Mouse (Mus musculus): ENCODE data around the gene Lman1l.

Gene Lman1l

DNA sequence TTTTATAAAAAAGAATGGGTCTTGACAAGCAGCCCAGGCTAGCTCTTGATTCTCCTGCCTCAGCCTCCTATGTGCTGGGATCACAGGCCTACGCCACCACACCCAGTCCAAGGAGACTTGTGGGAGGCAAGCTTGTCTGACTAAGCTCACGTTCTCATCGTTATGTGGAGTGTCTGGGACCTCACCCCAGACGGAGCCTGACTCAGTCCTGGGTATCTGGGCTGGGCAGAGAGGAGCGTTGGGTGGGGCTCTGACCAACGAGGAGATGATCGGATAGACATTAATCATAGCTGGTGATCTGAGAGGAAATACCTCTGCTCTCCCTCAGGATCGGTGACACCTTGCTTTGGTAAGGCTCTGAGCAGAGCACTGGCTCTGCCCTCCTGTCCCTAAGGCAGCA lies 1.7 kb downstream of the Lman1l start:
- no peak for DNase-seq (ENCODE audit: low spot score in 2 of 2)

- DNase-seq (ENCODE audit: low spot score in 2 of 2), result no peak
Observed at GRCm38 (mm10) chr9:57617556-57618169, 2.9 kb downstream of the Lman1l start.

DNA sequence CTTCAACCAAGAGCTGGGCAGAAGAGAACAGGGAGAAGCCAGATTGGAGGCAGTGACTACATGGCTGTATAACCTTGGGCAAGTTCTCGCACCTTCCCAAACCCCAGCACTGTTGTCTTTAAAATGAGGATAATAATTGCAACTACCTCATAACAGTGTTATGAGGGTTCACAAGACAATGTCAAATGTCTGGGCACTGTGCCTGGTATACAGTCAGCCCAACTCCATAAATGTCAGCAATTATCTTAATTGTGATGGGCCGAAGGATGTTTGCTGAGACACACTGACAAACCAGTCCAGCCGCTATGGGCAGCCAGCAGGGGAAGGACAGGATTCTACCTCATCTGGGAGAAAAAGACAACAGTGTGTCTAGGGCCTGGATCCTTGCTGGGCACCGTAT lies 5.8 kb downstream of the Lman1l start:
- no peak for DNase-seq (ENCODE audit: low spot score in 2 of 2)

- DNase-seq (ENCODE audit: low spot score in 2 of 2), result no peak
Observed at GRCm38 (mm10) chr9:57613975-57614374, 6.6 kb downstream of the Lman1l start.

GRCm38 (mm10) chr9:57612587-57612986 lies 8.0 kb downstream of the Lman1l start:
- no peak for DNase-seq (ENCODE audit: low spot score in 2 of 2)

DNA sequence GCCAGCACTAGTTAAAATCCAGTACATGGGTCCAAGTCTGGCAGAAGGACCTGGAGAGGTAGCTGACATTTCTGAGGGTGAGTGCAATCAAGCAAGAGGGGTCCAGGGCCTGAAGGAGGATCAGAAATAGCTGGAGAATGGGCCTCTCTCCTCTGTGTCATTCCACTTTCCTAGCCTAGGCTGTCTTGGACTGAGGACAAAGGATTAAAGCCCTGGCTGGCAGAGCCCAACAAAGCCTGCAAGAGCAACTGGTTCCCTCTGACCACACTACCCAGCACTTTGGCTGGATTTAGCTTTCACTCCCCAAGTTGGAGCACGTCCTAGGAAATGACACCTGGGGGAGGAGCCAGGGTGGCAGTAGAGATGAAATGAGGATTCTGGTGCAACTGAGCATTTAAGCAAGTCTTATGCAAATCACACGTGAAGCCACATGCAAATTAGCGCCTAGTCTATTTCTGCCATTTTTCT lies 10.2 kb downstream of the Lman1l start:
- DNase-seq (ENCODE audit: low spot score in 2 of 2), result no peak

- no peak for DNase-seq (ENCODE audit: low spot score in 2 of 2)
Observed at GRCm38 (mm10) chr9:57609803-57610202, 10.8 kb downstream of the Lman1l start.

- DNase-seq (ENCODE audit: low spot score in 2 of 2), result no peak
Observed at GRCm38 (mm10) chr9:57606139-57606851, 14.3 kb downstream of the Lman1l start, which contains the start of gene Cplx3. TSS of gene Cplx3 (minus strand) at chr9:57606281.

DNA sequence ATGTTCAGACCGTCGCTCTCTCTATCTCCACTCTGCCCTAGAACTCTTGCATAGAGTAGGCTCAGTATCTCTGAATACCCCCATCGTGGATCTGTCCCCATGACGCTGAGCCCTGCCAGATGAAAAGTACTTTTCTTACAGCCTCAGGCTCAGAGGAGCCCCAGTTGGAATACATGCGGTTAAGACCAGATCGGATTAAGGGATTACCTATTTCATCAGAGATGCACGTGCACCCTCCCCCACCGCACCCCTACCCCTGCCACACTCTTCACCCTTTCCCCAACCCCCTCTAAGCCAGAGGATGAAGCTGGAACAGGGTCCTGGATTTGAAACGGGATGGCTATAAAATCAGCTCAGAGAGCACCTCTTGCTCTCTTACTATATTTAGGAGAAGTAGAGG lies 15.1 kb downstream of the Lman1l start:
- DNase-seq (ENCODE audit: low spot score in 2 of 2), result no peak

GRCm38 (mm10) chr9:57604875-57605274 lies 15.7 kb downstream of the Lman1l start:
- no peak for DNase-seq (ENCODE audit: low spot score in 2 of 2)

DNA sequence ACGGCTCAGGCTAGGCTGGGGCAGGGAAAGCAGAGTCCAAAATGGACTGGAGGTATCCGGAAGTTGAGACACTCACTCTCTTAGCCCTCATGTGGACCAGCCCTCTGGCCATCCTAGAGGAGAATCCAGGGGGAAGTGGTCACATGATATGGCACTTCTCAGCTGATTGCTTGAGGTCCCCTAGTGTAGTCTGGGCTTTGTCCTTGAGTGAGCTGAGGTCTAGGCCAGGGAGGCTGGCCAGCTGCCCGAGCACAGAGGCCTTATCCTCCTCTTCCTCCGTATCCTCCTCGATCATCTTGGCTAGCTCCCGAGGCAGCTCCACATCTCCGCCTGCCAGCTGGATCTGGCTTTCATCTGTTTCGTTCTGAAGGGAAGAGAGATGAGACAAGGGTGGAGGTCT lies 18.5 kb downstream of the Lman1l start:
- DNase-seq (ENCODE audit: low spot score in 2 of 2), result no peak

- no peak for DNase-seq (ENCODE audit: low spot score in 2 of 2)
Observed at GRCm38 (mm10) chr9:57601353-57601706, 19.2 kb downstream of the Lman1l start.

- DNase-seq (ENCODE audit: low spot score in 2 of 2), result no peak
Observed at GRCm38 (mm10) chr9:57600620-57601352, 19.8 kb downstream of the Lman1l start.

DNA sequence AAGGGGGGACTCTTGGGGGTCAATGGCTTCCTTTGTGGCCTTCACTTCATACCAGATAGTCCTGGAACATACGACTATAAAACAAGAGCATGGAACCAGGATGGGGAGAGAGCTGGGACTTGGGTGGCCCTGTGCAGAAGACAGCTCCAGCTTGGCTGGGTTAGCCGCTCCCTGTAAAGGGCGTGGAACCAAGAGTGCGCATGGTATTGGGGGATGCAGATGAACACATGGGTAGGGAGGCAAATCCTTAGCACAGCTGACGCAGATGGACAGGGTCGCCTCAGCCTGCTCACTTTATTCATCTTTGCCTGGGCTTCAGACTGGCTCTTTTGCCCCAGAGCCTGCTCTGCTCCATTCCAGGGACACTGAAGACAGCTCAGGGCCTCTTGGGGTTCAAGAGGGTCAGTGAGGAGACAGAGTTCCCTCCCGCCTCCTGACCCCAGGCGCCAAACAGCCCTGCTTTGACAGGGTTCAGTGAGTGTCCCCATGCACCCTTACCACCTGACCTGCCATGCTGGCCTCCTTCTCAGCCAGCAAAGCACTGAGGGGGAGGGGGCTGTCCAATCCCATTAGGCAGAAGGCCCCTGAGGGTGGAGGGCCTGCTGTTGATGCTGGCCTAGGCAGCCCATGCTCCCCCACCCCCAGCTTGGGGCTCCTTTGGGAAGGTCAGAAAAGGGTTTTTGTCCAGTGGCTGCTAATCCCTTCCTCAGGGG lies 21.6 kb downstream of the Lman1l start:
- DNase-seq (ENCODE audit: low spot score in 2 of 2), result no peak

DNA sequence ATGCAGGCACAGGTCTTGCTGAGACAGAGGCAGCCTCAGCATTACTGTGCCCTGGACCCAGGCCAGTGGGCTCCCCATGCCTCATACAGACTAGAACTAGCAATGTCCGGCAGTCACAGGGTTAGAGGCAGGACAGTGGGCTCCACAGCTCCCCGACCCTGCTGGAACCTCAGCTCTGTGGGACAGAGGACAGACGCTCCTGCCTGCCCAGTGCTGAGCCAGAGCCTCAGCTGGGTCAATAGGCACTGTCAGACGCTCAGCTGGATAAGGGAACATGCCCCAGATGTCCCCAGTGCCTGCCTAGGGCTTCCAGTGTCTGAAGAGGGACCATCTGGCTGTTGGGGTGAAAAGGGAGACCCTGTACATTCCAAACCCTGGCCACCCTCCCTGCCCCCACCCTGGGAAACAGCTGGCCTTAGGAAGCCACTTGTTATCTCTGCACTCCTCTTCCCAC lies 22.6 kb downstream of the Lman1l start:
- no peak for DNase-seq (ENCODE audit: low spot score in 2 of 2)

- DNase-seq (ENCODE audit: low spot score in 2 of 2), result no peak
Observed at GRCm38 (mm10) chr9:57597265-57597664, 23.3 kb downstream of the Lman1l start.

GRCm38 (mm10) chr9:57594174-57594509 lies 26.4 kb downstream of the Lman1l start:
- DNase-seq (ENCODE audit: low spot score in 2 of 2), result no peak

GRCm38 (mm10) chr9:57593454-57594173 lies 27.0 kb downstream of the Lman1l start:
- no peak for DNase-seq (ENCODE audit: low spot score in 2 of 2)

- DNase-seq (ENCODE audit: low spot score in 2 of 2), result no peak
Observed at GRCm38 (mm10) chr9:57590726-57591125, 29.8 kb downstream of the Lman1l start.

- DNase-seq (ENCODE audit: low spot score in 2 of 2), result peak; percentile 78 to 81
Observed at GRCm38 (mm10) chr9:57589224-57590126, 31.1 kb downstream of the Lman1l start, which contains the start of gene Ulk3. TSS of gene Ulk3 (plus strand) at chr9:57589452.

All from urinary bladder, postnatal 36 days (tissue).